Mouse (Mus musculus) lung, adult 2 months (tissue): ENCODE measurements around the gene Clec2i.

Experiments used
- CTCF ChIP-seq: fragments of 200-500 bp; IDR thresholded peaks from 2 replicates; pipeline ENCODE4 v1.5.1; 2011; ENCODE audit warnings: mild to moderate bottlenecking, low read length, control low read depth; ENCODE audit not compliant: insufficient read depth
- POLR2A ChIP-seq: fragments of 200-500 bp; IDR thresholded peaks from 2 replicates; pipeline ENCODE4 v1.6.1; 2011; ENCODE audit warnings: low read depth, mild to moderate bottlenecking, control low read depth, low read length, borderline replicate concordance; ENCODE audit errors: extremely low read depth

GRCm38 (mm10) chr6:128888834-128889233, 1.4 kb downstream of the Clec2i start:
- TF ChIP-seq CTCF (no peak), POLR2A (no peak)
